Mouse (Mus musculus) embryonic facial prominence, embryonic 14.5 days (tissue): ENCODE results near the gene Elp4. TPM values are rescaled to one million over a fixed set of nuclear protein-coding genes. Genes with fewer than 3 reads are reported as not detected.

Source experiments
- ATAC-seq: fragments of 200-750 bp; cut with Nextera tagmentation; 2 replicates; pipeline ENCODE4 v1.8.0; 2017; ENCODE audit warnings: low read depth, moderate number of reproducible peaks, moderate TSS enrichment
- DNase-seq: peaks from one replicate; pipeline ENCODE4 v3.0.0-alpha.2; 2015; ENCODE audit warnings: low spot score
- H3K27ac ChIP-seq: fragments of 300-500 bp; sonication (generic); replicated peaks from 2 replicates; pipeline ENCODE4 v1.5.1; 2014; ENCODE audit warnings: low read depth, mild to moderate bottlenecking, low read length, moderate library complexity
- H3K27me3 ChIP-seq: fragments of 300-500 bp; sonication (generic); replicated peaks from 2 replicates; pipeline ENCODE4 v1.6.1; 2014; ENCODE audit warnings: low read length; ENCODE audit not compliant: control insufficient read depth, insufficient read depth
- H3K36me3 ChIP-seq: fragments of 300-500 bp; sonication (generic); 2 replicates; pipeline ENCODE4 v1.6.1; 2014; ENCODE audit warnings: low read length, mixed read lengths; ENCODE audit not compliant: control insufficient read depth, insufficient read depth
- H3K4me1 ChIP-seq: fragments of 300-500 bp; sonication (generic); 2 replicates; pipeline ENCODE4 v1.6.1; 2014; ENCODE audit warnings: antibody characterized with exemption, low read length; ENCODE audit not compliant: control insufficient read depth, insufficient read depth
- H3K4me2 ChIP-seq: fragments of 300-500 bp; sonication (generic); 2 replicates; pipeline ENCODE4 v1.6.1; 2014; ENCODE audit warnings: low read depth, mild to moderate bottlenecking, low read length, moderate library complexity, mixed read lengths
- H3K4me3 ChIP-seq: fragments of 300-500 bp; sonication (generic); 2 replicates; pipeline ENCODE4 v1.5.1; 2014; ENCODE audit warnings: low read depth, mild to moderate bottlenecking, low read length
- H3K9ac ChIP-seq: fragments of 300-500 bp; sonication (generic); 2 replicates; pipeline ENCODE4 v1.6.1; 2014; ENCODE audit warnings: low read depth, mild to moderate bottlenecking, low read length, moderate library complexity, mixed read lengths
- H3K9me3 ChIP-seq: fragments of 300-500 bp; sonication (generic); 2 replicates; pipeline ENCODE4 v1.6.1; 2016; ENCODE audit warnings: low read length; ENCODE audit not compliant: control insufficient read depth
- WGBS: fragments of 180-500 bp; shearing (Covaris S2); extraction: QIAGEN DNeasy Blood & Tissue Kit; methylation state at CpG from one replicate; pipeline ENCODE4 v1.1.7; 2014; 5-methylcytosine and 5-hydroxymethylcytosine counted together
- polyA plus RNA-seq: library from polyadenylated mRNA; unstranded; fragments of >200 nt; fragmentation: Nextera tagmentation; extraction: Ambion mirVana; gene quantifications from 2 replicates; pipeline ENCODE4 v1.2.1, GENCODE M21; 2014

Elp4 gene
- polyA plus RNA-seq, 1 experiment from 2014 or later: 28.8 TPM

- Histone ChIP-seq H3K4me3 (no peak overlapping the region), H3K4me2 (no peak overlapping the region), H3K27me3 (no peaks in the 10 kb centered on the region), H3K9ac (no peak overlapping the region), H3K27ac (no peak overlapping the region), H3K9me3 (no peaks in the 10 kb centered on the region), H3K4me1 (no peaks in the 10 kb centered on the region), H3K36me3 (no peaks in the 10 kb centered on the region)
- DNase-seq: no peak
- WGBS: 69% methylated on average over 5 of the region's 5 CpGs
- no peak for ATAC-seq
Observed at GRCm38 (mm10) chr2:105782885-105783284, 121.5 kb downstream of the Elp4 start.

- Histone ChIP-seq H3K4me2 (no peak overlapping the region), H3K36me3 (no peaks in the 10 kb centered on the region), H3K27me3 (no peaks in the 10 kb centered on the region), H3K4me1 (no peaks in the 10 kb centered on the region), H3K27ac (no peak overlapping the region), H3K9me3 (no peaks in the 10 kb centered on the region), H3K4me3 (no peak overlapping the region), H3K9ac (no peak overlapping the region)
- DNase-seq (no peak), ATAC-seq (no peak)
- WGBS: 83% methylated on average over 1 of the region's 1 CpGs
Observed at GRCm38 (mm10) chr2:105780739-105781138, 123.6 kb downstream of the Elp4 start.

- Histone ChIP-seq H3K4me1 (no peaks in the 10 kb centered on the region), H3K27me3 (no peaks in the 10 kb centered on the region), H3K4me2 (no peak overlapping the region), H3K27ac (no peak overlapping the region), H3K9me3 (no peaks in the 10 kb centered on the region), H3K4me3 (no peak overlapping the region), H3K9ac (no peak overlapping the region), H3K36me3 (no peaks in the 10 kb centered on the region)
- 38% methylated on average over 6 of the region's 6 CpGs for WGBS
- no peak for ATAC-seq
- peak; percentile 13 for DNase-seq
Observed at GRCm38 (mm10) chr2:105779320-105779891, 125.0 kb downstream of the Elp4 start.

- H3K4me3 ChIP-seq: no peak overlapping the region
- H3K36me3 ChIP-seq: 0 out of 2 replicates have a peak, but pooled peaks cover 4% of the 10 kb centered on the region
- WGBS: 87% methylated on average over 3 of the region's 3 CpGs
- H3K4me1 ChIP-seq: no peaks in the 10 kb centered on the region
- ATAC-seq (no peak), DNase-seq (no peak)
- no peak overlapping the region for H3K27ac ChIP-seq
- no peak overlapping the region for H3K9ac ChIP-seq
- no peaks in the 10 kb centered on the region for H3K27me3 ChIP-seq
- H3K4me2 ChIP-seq: no peak overlapping the region
- H3K9me3 ChIP-seq: peaks cover 7% of the 10 kb centered on the region; the same call in 1 of the 2 replicates
Observed at GRCm38 (mm10) chr2:105771314-105771713, 133.1 kb downstream of the Elp4 start.

GRCm38 (mm10) chr2:105769747-105770328 is 134.5 kb downstream of the Elp4 start:
- H3K9ac ChIP-seq: no peak overlapping the region
- no peak overlapping the region for H3K27ac ChIP-seq
- no peak overlapping the region for H3K4me2 ChIP-seq
- DNase-seq (no peak), ATAC-seq (no peak)
- H3K4me1 ChIP-seq: no peaks in the 10 kb centered on the region
- 77% methylated on average over 4 of the region's 4 CpGs for WGBS
- H3K9me3 ChIP-seq: peaks cover 7% of the 10 kb centered on the region; the same call in 1 of the 2 replicates
- 0 out of 2 replicates have a peak, but pooled peaks cover 4% of the 10 kb centered on the region for H3K36me3 ChIP-seq
- H3K27me3 ChIP-seq: no peaks in the 10 kb centered on the region
- no peak overlapping the region for H3K4me3 ChIP-seq

GRCm38 (mm10) chr2:105753512-105753911 is 150.9 kb downstream of the Elp4 start:
- Histone ChIP-seq H3K27me3 (no peaks in the 10 kb centered on the region), H3K36me3 (no peaks in the 10 kb centered on the region), H3K4me3 (no peak overlapping the region), H3K9me3 (no peaks in the 10 kb centered on the region), H3K4me1 (no peaks in the 10 kb centered on the region), H3K9ac (no peak overlapping the region), H3K4me2 (no peak overlapping the region), H3K27ac (no peak overlapping the region)
- ATAC-seq (no peak), DNase-seq (no peak)
- 52% methylated on average over 1 of the region's 1 CpGs for WGBS

GRCm38 (mm10) chr2:105749111-105749510 is 155.3 kb downstream of the Elp4 start:
- H3K9me3 ChIP-seq: no peaks in the 10 kb centered on the region
- WGBS: 85% methylated on average over 5 of the region's 5 CpGs
- H3K4me1 ChIP-seq: no peaks in the 10 kb centered on the region
- H3K27me3 ChIP-seq: no peaks in the 10 kb centered on the region
- no peak overlapping the region for H3K9ac ChIP-seq
- no peak overlapping the region for H3K4me3 ChIP-seq
- no peak overlapping the region for H3K4me2 ChIP-seq
- H3K36me3 ChIP-seq: no peaks in the 10 kb centered on the region
- H3K27ac ChIP-seq: no peak overlapping the region
- DNase-seq: no peak
- ATAC-seq: no peak

- Histone ChIP-seq H3K4me1 (no peaks in the 10 kb centered on the region), H3K4me3 (no peak overlapping the region), H3K9me3 (no peaks in the 10 kb centered on the region), H3K9ac (no peak overlapping the region), H3K27me3 (no peaks in the 10 kb centered on the region), H3K36me3 (no peaks in the 10 kb centered on the region), H3K27ac (no peak overlapping the region), H3K4me2 (no peak overlapping the region)
- ATAC-seq (no peak), DNase-seq (no peak)
- WGBS: 81% methylated on average over 7 of the region's 7 CpGs
Observed at GRCm38 (mm10) chr2:105746896-105747295, 157.5 kb downstream of the Elp4 start.

GRCm38 (mm10) chr2:105736166-105736565 is 168.2 kb downstream of the Elp4 start:
- no peak overlapping the region for H3K4me3 ChIP-seq
- ATAC-seq (no peak), DNase-seq (no peak)
- no peak overlapping the region for H3K9ac ChIP-seq
- no peak overlapping the region for H3K27ac ChIP-seq
- no peak overlapping the region for H3K4me2 ChIP-seq
- no peaks in the 10 kb centered on the region for H3K27me3 ChIP-seq
- no peaks in the 10 kb centered on the region for H3K36me3 ChIP-seq
- H3K9me3 ChIP-seq: no peaks in the 10 kb centered on the region
- H3K4me1 ChIP-seq: no peaks in the 10 kb centered on the region
